Mouse (Mus musculus): ENCODE measurements around the gene Wdtc1.

DNA sequence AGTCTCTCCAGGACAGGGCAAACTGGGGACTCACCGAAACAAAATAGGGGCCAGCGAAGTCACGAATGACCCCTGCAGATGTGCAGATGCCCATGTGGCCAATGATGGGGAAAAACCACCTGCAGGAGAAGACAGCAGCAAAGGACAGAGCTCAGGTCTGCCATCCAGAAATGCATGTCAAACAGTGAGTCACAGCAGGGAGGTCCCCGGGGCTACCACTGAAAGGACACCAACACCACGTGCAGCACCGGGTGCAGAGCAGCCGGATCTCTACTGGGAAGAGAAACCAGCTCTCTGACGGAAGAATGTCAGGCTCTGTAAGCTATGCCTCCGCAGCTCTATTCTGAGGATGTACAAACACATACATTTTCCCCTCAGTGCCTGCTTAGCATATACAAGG is 82.4 kb downstream of the Wdtc1 start:
- no peak for TF ChIP-seq POLR2A (IDR thresholded peaks at IDR 0.05; ENCODE audit: low read depth, low read length)
- no peak for TF ChIP-seq CTCF (IDR thresholded peaks at IDR 0.05; ENCODE audit: borderline replicate concordance, insufficient read depth, low read length)
